Mouse (Mus musculus) layer of hippocampus, adult 8-10 months (tissue): ENCODE data around the gene Fkbpl. TPM values are rescaled to one million over a fixed set of nuclear protein-coding genes. Genes with fewer than 3 reads are reported as not detected.

Experiments
- DNase-seq, 2 experiments: peaks; one replicate each; pipeline ENCODE4 v3.0.0; 2022; ENCODE audit warnings: low spot score in 2 of 2
- total RNA-seq, 4 experiments: library from RNA; stranded (reverse); gene quantifications; 2 replicates each; pipeline ENCODE4 v1.2.4; 2022

Fkbpl gene
- 10 to 100 TPM; 12.5 to 18.5 (median 15.2) TPM for total RNA-seq

GRCm38 (mm10) chr17:34644608-34645007 is at the start of gene Fkbpl:
Gene Fkbpl (plus strand): TSS chr17:34644764.
- peak; percentile 98 for DNase-seq

GRCm38 (mm10) chr17:34596098-34596497 is 48.5 kb upstream of the Fkbpl start:
- DNase-seq, result no peak

GRCm38 (mm10) chr17:34597566-34598095 is 46.9 kb upstream of the Fkbpl start, which contains the start of gene Ager:
Gene Ager (plus strand): TSS chr17:34597862.
- DNase-seq, result no peak

- no peak for DNase-seq
Measured at GRCm38 (mm10) chr17:34599891-34600290, 44.7 kb upstream of the Fkbpl start.

- DNase-seq, result no peak
Measured at GRCm38 (mm10) chr17:34601796-34602195, 42.8 kb upstream of the Fkbpl start.

- peak; percentile 100 for DNase-seq
Measured at GRCm38 (mm10) chr17:34603375-34604060, 41.0 kb upstream of the Fkbpl start, which contains the start of gene Rnf5. Gene Rnf5 (minus strand): TSS chr17:34603690.

GRCm38 (mm10) chr17:34604061-34604508 is 40.5 kb upstream of the Fkbpl start, which contains the start of gene Agpat1:
Gene Agpat1 (plus strand): TSS chr17:34604262.
- DNase-seq, result peak; percentile 97 to 99

- no peak for DNase-seq
Measured at GRCm38 (mm10) chr17:34604511-34605237, 39.9 kb upstream of the Fkbpl start.

- peak; percentile 96 to 97 for DNase-seq
Measured at GRCm38 (mm10) chr17:34605609-34606008, 39.0 kb upstream of the Fkbpl start.

- no peak for DNase-seq
Measured at GRCm38 (mm10) chr17:34606186-34607039, 38.2 kb upstream of the Fkbpl start.

GRCm38 (mm10) chr17:34607997-34608396 is 36.6 kb upstream of the Fkbpl start:
- no peak for DNase-seq

- DNase-seq, result no peak
Measured at GRCm38 (mm10) chr17:34611050-34611449, 33.5 kb upstream of the Fkbpl start.

- no peak for DNase-seq
Measured at GRCm38 (mm10) chr17:34613054-34613645, 31.4 kb upstream of the Fkbpl start.

- DNase-seq, result no peak
Measured at GRCm38 (mm10) chr17:34613830-34614229, 30.7 kb upstream of the Fkbpl start.

- no peak for DNase-seq
Measured at GRCm38 (mm10) chr17:34615871-34616270, 28.7 kb upstream of the Fkbpl start, which contains the start of gene Egfl8. Gene Egfl8 (minus strand): TSS chr17:34615971.

- DNase-seq, result peak in 1 of 2 experiments; percentile 74
Measured at GRCm38 (mm10) chr17:34618999-34619398, 25.6 kb upstream of the Fkbpl start.

GRCm38 (mm10) chr17:34621006-34621405 is 23.6 kb upstream of the Fkbpl start:
- no peak for DNase-seq

- DNase-seq, result no peak
Measured at GRCm38 (mm10) chr17:34623161-34623560, 21.4 kb upstream of the Fkbpl start.

- DNase-seq, result no peak
Measured at GRCm38 (mm10) chr17:34624981-34625380, 19.6 kb upstream of the Fkbpl start.

- DNase-seq, result no peak
Measured at GRCm38 (mm10) chr17:34626062-34626772, 18.3 kb upstream of the Fkbpl start.
